ENCODE assay signal across 8 mouse cellular contexts in genomic region chr9:102544773-102545366, GRCm38 (mm10). TPM values are rescaled to one million over a fixed set of nuclear protein-coding genes. Genes with fewer than 3 reads are reported as not detected.
DNase-seq lines count a peak whose midpoint lies in the region; ATAC-seq and TF ChIP-seq lines count a peak whose summit lies in the region.

No protein-coding gene starts in this region.

- H3K4me1 ChIP-seq in ES-Bruce4 (ENCODE audit: control insufficient read depth, insufficient read depth, low read length) = no peaks in the 10 kb centered on the region
- H3K4me1 ChIP-seq in forebrain, embryonic 15.5 days = peaks cover 39% of the 10 kb centered on the region
- H3K4me1 ChIP-seq in lung, adult 2 months (ENCODE audit: control insufficient read depth, insufficient read depth, low read length) = no peaks in the 10 kb centered on the region

- H3K4me2 ChIP-seq in forebrain, embryonic 15.5 days (replicated peaks) = peak overlapping the region; percentile 69

- H3K27me3 ChIP-seq in ES-Bruce4 (ENCODE audit: control insufficient read depth, insufficient read depth, low read length, poor library complexity, severe bottlenecking) = no peaks in the 10 kb centered on the region
- peaks cover 9% of the 10 kb centered on the region for H3K27me3 ChIP-seq in forebrain, embryonic 15.5 days

- H3K27ac ChIP-seq in ES-Bruce4 (ENCODE audit: insufficient read depth, low read length) = no peak overlapping the region
- H3K27ac ChIP-seq in forebrain, embryonic 15.5 days (replicated peaks) = peak overlapping the region; percentile 98

- ATAC-seq in forebrain, embryonic 15.5 days (replicated peaks) = peak; percentile 66

- peak; percentile 61 for DNase-seq in c-Kit-positive CD71-negative TER-119-negative erythroid progenitor cells, embryonic 14.5 days (ENCODE audit: low read depth)
- DNase-seq in heart, postnatal 36 days = peak; percentile 84 to 86
- peak; percentile 76 to 93 for DNase-seq in layer of hippocampus, adult 18-20 months (ENCODE audit: low spot score in 2 of 2)
- peak; percentile 77 for DNase-seq in lung, adult 2 months
- DNase-seq in ovary, adult 18-20 months (ENCODE audit: low spot score) = peak; percentile 24
- DNase-seq in thymus, postnatal 0 days (ENCODE audit: low spot score) = peak; percentile 81

- no peaks in the 10 kb centered on the region for H3K9me3 ChIP-seq in ES-Bruce4 (replicated peaks; ENCODE audit: control insufficient read depth, insufficient read depth, low read length, poor library complexity, severe bottlenecking)
- no peaks in the 10 kb centered on the region for H3K9me3 ChIP-seq in forebrain, embryonic 15.5 days

- WGBS in forebrain, embryonic 15.5 days = under 1% methylated on average over 26 of the region's 26 CpGs
- 2% methylated on average over 26 of the region's 26 CpGs for WGBS in lung, adult 2 months

- intact Hi-C loops in heart, postnatal 36 days (cut with DNase I) = loop anchor here (1.0 to 10.0 kb wide), 3 partner anchors 53 to 1230 kb away; no protein-coding TSS in a partner anchor

- no peaks in the 10 kb centered on the region for H3K36me3 ChIP-seq in ES-Bruce4 (ENCODE audit: control insufficient read depth, insufficient read depth, low read length, poor library complexity, severe bottlenecking)
- H3K36me3 ChIP-seq in forebrain, embryonic 15.5 days = no peaks in the 10 kb centered on the region

- no peak for TF ChIP-seq POLR2A in ES-Bruce4 (IDR thresholded peaks at IDR 0.05; ENCODE audit: insufficient read depth, low read length)
- no peak for TF ChIP-seq POLR2A in lung, adult 2 months (IDR thresholded peaks at IDR 0.05; ENCODE audit: borderline replicate concordance, extremely low read depth, low read depth, low read length)

- no peak overlapping the region for H3K9ac ChIP-seq in ES-Bruce4 (ENCODE audit: low read depth, poor library complexity, severe bottlenecking)
- H3K9ac ChIP-seq in forebrain, embryonic 15.5 days (replicated peaks) = peak overlapping the region; percentile 63

- TF ChIP-seq EP300 in ES-Bruce4 (IDR thresholded peaks at IDR 0.05; ENCODE audit: insufficient read depth, low read depth, low read length) = no peak

- H3K4me3 ChIP-seq in ES-Bruce4 (ENCODE audit: low read depth, low read length) = peak overlapping the region; percentile 37
- peak overlapping the region; percentile 41 for H3K4me3 ChIP-seq in forebrain, embryonic 15.5 days
- no peak overlapping the region for H3K4me3 ChIP-seq in lung, adult 2 months (replicated peaks; ENCODE audit: extremely low read depth, low read depth, low read length)

- peak; percentile 77 for TF ChIP-seq CTCF in ES-Bruce4 (IDR thresholded peaks at IDR 0.05; ENCODE audit: low read depth, low read length)
- TF ChIP-seq CTCF in lung, adult 2 months (IDR thresholded peaks at IDR 0.05; ENCODE audit: insufficient read depth, low read length) = peak; percentile 80

RNA-seq across cellular contexts. Expression of gene Ky, which starts 39.3 kb away (rescaled TPM):
- polyA plus RNA-seq in ES-Bruce4 (2011; ENCODE audit: insufficient read depth, insufficient read length, low read depth, missing spikeins) = 0.11 and 1.4 TPM in 2 replicates
- 0.17 and 0.20 TPM in 2 replicates for polyA plus RNA-seq in forebrain, embryonic 15.5 days (2015; fragmentation: Nextera tagmentation; extraction: Ambion mirVana)
- 10 to 100 TPM in 1 of 2 experiments, 1 to 10 TPM in 1; 9.0 to 21.8 TPM for total RNA-seq in heart, postnatal 36 days (2021)
- 1 to 10 TPM; 2.3 to 3.0 TPM for total RNA-seq in layer of hippocampus, adult 18-20 months (2021)
- polyA plus RNA-seq in lung, adult 2 months (2012; rRNA removed) = 1.9 and 2.9 TPM in 2 replicates
- polyA plus RNA-seq in thymus, postnatal 0 days (2015; fragmentation: Nextera tagmentation; extraction: Ambion mirVana) = 0.10 and 0.12 TPM in 2 replicates

Comparison
In these comparisons a context has a peak if more than half of its experiments do, and no peak if none do; other contexts are left out.
1. DNase-seq: peak in every context shown above with its lines; median percentile 85 in heart, postnatal 36 days; 84 in layer of hippocampus, adult 18-20 months; 81 in thymus, postnatal 0 days; 77 in lung, adult 2 months; 61 in c-Kit-positive CD71-negative TER-119-negative erythroid progenitor cells, embryonic 14.5 days; 24 in ovary, adult 18-20 months.